Mouse (Mus musculus): Measurements from ENCODE around the gene Myl6b.

GRCm38 (mm10) chr10:128524111-128524731 lies 25.7 kb upstream of the Myl6b start:
- TF ChIP-seq POLR2A (IDR thresholded peaks at IDR 0.05; ENCODE audit: insufficient read depth, low read depth, low read length): no peak
- TF ChIP-seq CTCF (IDR thresholded peaks at IDR 0.05; ENCODE audit: insufficient read depth, low read depth, low read length): no peak

Data from olfactory bulb, adult 2 months (tissue).